Mouse (Mus musculus): Measurements from ENCODE around the gene Ndrg4. TPM values are rescaled to one million over a fixed set of nuclear protein-coding genes. Genes with fewer than 3 reads are reported as not detected.
A peak's percentile ranks its signal among the peaks of the same experiment; 100 is the strongest.

Ndrg4 gene
- total RNA-seq, 4 experiments from 2014 or later, result 116 to 156 (median 143) TPM

- DNase-seq (ENCODE audit: low spot score), result no peak
Observed at GRCm38 (mm10) chr8:95678024-95678611, 1.3 kb downstream of the Ndrg4 start.

- no peak for DNase-seq (ENCODE audit: low spot score)
Observed at GRCm38 (mm10) chr8:95688073-95688672, 11.4 kb downstream of the Ndrg4 start.

GRCm38 (mm10) chr8:95690929-95691541 is 14.3 kb downstream of the Ndrg4 start:
- DNase-seq (ENCODE audit: low spot score), result no peak

GRCm38 (mm10) chr8:95694631-95695030 is 17.9 kb downstream of the Ndrg4 start:
- DNase-seq (ENCODE audit: low spot score), result no peak

GRCm38 (mm10) chr8:95696661-95697060 is 19.9 kb downstream of the Ndrg4 start:
- DNase-seq (ENCODE audit: low spot score), result no peak

GRCm38 (mm10) chr8:95697128-95697527 is 20.3 kb downstream of the Ndrg4 start:
- DNase-seq (ENCODE audit: low spot score), result peak; percentile 73

- DNase-seq (ENCODE audit: low spot score), result no peak
Observed at GRCm38 (mm10) chr8:95698179-95698578, 21.4 kb downstream of the Ndrg4 start.

GRCm38 (mm10) chr8:95700282-95700681 is 23.5 kb downstream of the Ndrg4 start:
- DNase-seq (ENCODE audit: low spot score), result no peak

- DNase-seq (ENCODE audit: low spot score), result no peak
Observed at GRCm38 (mm10) chr8:95701809-95702208, 25.0 kb downstream of the Ndrg4 start.

GRCm38 (mm10) chr8:95702480-95703446 is 26.0 kb downstream of the Ndrg4 start:
- DNase-seq (ENCODE audit: low spot score), result peak; percentile 63

- no peak for DNase-seq (ENCODE audit: low spot score)
Observed at GRCm38 (mm10) chr8:95703461-95704260, 26.9 kb downstream of the Ndrg4 start.

GRCm38 (mm10) chr8:95704538-95704937 is 27.8 kb downstream of the Ndrg4 start:
- DNase-seq (ENCODE audit: low spot score), result no peak

- no peak for DNase-seq (ENCODE audit: low spot score)
Observed at GRCm38 (mm10) chr8:95709579-95709978, 32.8 kb downstream of the Ndrg4 start.

GRCm38 (mm10) chr8:95711029-95711428 is 34.2 kb downstream of the Ndrg4 start:
- DNase-seq (ENCODE audit: low spot score), result no peak

GRCm38 (mm10) chr8:95712395-95712794 is 35.6 kb downstream of the Ndrg4 start:
- DNase-seq (ENCODE audit: low spot score), result no peak

- peak; percentile 61 for DNase-seq (ENCODE audit: low spot score)
Observed at GRCm38 (mm10) chr8:95713100-95714010, 36.6 kb downstream of the Ndrg4 start.

GRCm38 (mm10) chr8:95714367-95714766 is 37.6 kb downstream of the Ndrg4 start:
- no peak for DNase-seq (ENCODE audit: low spot score)

GRCm38 (mm10) chr8:95714837-95715413 is 38.1 kb downstream of the Ndrg4 start:
- no peak for DNase-seq (ENCODE audit: low spot score)

- peak; percentile 80 for DNase-seq (ENCODE audit: low spot score)
Observed at GRCm38 (mm10) chr8:95715676-95716531, 39.1 kb downstream of the Ndrg4 start, which contains the start of gene Setd6. Gene Setd6, plus strand, starts transcription at chr8:95715881.
